Mouse (Mus musculus) forebrain, embryonic 11.5 days (tissue): ENCODE data around the gene Gm9821. TPM values are rescaled to one million over a fixed set of nuclear protein-coding genes. Genes with fewer than 3 reads are reported as not detected.

Experiments used
- ATAC-seq: fragments of 200-750 bp; cut with Nextera tagmentation; replicated peaks from 2 replicates; pipeline ENCODE4 v1.8.0; 2017; ENCODE audit warnings: moderate TSS enrichment; ENCODE audit not compliant: low FRiP score
- DNase-seq: peaks from one replicate; pipeline ENCODE4 v3.0.0-alpha.2; 2017; ENCODE audit warnings: low spot score
- H3K27ac ChIP-seq: fragments of 300-500 bp; sonication (generic); 2 replicates; pipeline ENCODE4 v1.5.1; 2014; ENCODE audit warnings: low read depth, low read length
- H3K27me3 ChIP-seq: fragments of 300-500 bp; sonication (generic); 2 replicates; pipeline ENCODE4 v1.6.1; 2014; ENCODE audit warnings: mild to moderate bottlenecking, low read length, mixed read lengths; ENCODE audit not compliant: control insufficient read depth, insufficient read depth
- H3K36me3 ChIP-seq: fragments of 300-500 bp; sonication (generic); 2 replicates; pipeline ENCODE4 v1.6.1; 2014; ENCODE audit warnings: mild to moderate bottlenecking, low read length, moderate library complexity, mixed read lengths; ENCODE audit not compliant: control insufficient read depth, insufficient read depth
- H3K4me1 ChIP-seq: fragments of 300-500 bp; sonication (generic); replicated peaks from 2 replicates; pipeline ENCODE4 v1.6.1; 2014; ENCODE audit warnings: low read length, mixed read lengths; ENCODE audit not compliant: control insufficient read depth, insufficient read depth
- H3K4me2 ChIP-seq: fragments of 300-500 bp; sonication (generic); 2 replicates; pipeline ENCODE4 v1.6.1; 2014; ENCODE audit warnings: low read depth, mild to moderate bottlenecking, low read length, moderate library complexity, mixed read lengths; ENCODE audit not compliant: severe bottlenecking
- H3K4me3 ChIP-seq: fragments of 300-500 bp; sonication (generic); 2 replicates; pipeline ENCODE4 v1.5.1; 2014; ENCODE audit warnings: low read depth, low read length
- H3K9ac ChIP-seq: fragments of 300-500 bp; sonication (generic); 2 replicates; pipeline ENCODE4 v1.6.1; 2014; ENCODE audit warnings: low read length
- H3K9me3 ChIP-seq: fragments of 300-500 bp; sonication (generic); 2 replicates; pipeline ENCODE4 v1.6.1; 2016; ENCODE audit warnings: low read length, mixed read lengths; ENCODE audit not compliant: control insufficient read depth
- WGBS: fragments of 180-500 bp; shearing (Covaris S2); extraction: QIAGEN DNeasy Blood & Tissue Kit; methylation state at CpG from one replicate; pipeline ENCODE4 v1.1.7; 2014; 5-methylcytosine and 5-hydroxymethylcytosine counted together
- polyA plus RNA-seq: library from polyadenylated mRNA; unstranded; fragments of >200 nt; fragmentation: Nextera tagmentation; extraction: Ambion mirVana; gene quantifications from 2 replicates; pipeline ENCODE4 v1.2.1, GENCODE M21; 2014

Gene Gm9821
- polyA plus RNA-seq, 1 experiment from 2014 or later: 0.90 TPM

DNA sequence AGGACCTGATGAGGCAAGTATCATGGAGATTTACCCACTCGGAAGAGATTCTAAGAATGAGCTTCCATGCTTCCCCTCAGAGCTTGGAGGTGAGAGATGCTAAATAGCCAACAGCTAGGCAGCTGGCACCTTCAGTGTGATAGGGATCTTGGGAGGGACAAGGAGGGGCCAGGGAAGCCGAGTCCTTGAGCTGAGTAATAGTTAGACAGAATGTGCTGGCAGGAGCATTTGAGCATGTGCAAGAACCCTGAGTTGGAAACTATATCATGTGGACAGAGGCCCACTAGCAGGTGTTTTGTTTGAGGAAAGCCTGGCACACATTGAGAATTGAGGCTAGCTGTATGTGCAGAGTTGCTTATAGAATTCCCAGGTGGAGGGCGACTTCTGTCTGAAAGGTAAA, 32.9 kb upstream of the Gm9821 start:
- Histone ChIP-seq H3K4me2 (no peak overlapping the region), H3K9me3 (no peaks in the 10 kb centered on the region), H3K27me3 (no peaks in the 10 kb centered on the region), H3K27ac (no peak overlapping the region), H3K4me1 (no peaks in the 10 kb centered on the region), H3K4me3 (no peak overlapping the region), H3K36me3 (peaks cover 7% of the 10 kb centered on the region; the same call in 1 of the 2 replicates), H3K9ac (no peak overlapping the region)
- WGBS: 86% methylated on average over 3 of the region's 3 CpGs
- ATAC-seq: no peak
- no peak for DNase-seq

DNA sequence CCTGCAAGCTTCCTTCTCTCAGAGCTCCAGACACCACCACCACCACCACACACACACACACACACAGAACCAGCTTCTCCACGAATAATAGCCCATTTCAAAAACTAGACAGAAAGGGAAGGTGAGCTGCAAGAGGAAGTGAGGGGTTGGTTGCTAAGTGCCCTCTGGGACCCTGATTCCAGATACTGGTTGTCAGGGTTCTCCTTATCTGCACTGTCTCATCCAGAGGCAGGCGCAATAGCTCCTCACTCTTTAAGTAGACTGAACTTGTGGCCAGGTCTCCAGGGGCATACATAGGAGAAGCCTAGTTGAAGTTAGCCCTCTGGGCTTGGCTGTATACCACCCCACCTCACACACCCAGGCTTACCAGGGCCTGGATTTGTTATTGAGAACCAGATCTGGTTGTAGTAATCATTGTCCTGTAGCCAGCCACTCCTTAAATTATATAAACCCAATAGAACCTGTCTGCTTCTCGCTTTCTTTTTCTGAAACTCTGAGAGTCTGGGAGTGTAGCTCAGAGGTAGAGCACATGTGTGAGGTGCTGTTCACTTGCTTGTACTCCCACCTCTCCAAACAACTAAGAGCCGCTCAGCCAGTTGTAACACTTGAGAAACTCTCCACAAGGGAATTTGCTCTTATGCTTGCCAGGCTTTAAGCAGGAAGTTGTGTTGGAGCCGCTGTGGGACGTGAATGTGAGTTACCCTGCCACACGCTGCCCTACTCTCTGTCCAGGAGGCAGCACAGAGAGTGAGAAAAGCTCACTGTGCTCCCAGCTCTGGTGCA, 32.0 kb upstream of the Gm9821 start:
- Histone ChIP-seq H3K4me2 (no peak overlapping the region), H3K9ac (no peak overlapping the region), H3K9me3 (no peaks in the 10 kb centered on the region), H3K27me3 (no peaks in the 10 kb centered on the region), H3K4me3 (no peak overlapping the region), H3K27ac (no peak overlapping the region), H3K4me1 (no peaks in the 10 kb centered on the region), H3K36me3 (peaks cover 7% of the 10 kb centered on the region; the same call in 1 of the 2 replicates)
- WGBS: 89% methylated on average over 7 of the region's 7 CpGs
- ATAC-seq (no peak), DNase-seq (no peak)

DNA sequence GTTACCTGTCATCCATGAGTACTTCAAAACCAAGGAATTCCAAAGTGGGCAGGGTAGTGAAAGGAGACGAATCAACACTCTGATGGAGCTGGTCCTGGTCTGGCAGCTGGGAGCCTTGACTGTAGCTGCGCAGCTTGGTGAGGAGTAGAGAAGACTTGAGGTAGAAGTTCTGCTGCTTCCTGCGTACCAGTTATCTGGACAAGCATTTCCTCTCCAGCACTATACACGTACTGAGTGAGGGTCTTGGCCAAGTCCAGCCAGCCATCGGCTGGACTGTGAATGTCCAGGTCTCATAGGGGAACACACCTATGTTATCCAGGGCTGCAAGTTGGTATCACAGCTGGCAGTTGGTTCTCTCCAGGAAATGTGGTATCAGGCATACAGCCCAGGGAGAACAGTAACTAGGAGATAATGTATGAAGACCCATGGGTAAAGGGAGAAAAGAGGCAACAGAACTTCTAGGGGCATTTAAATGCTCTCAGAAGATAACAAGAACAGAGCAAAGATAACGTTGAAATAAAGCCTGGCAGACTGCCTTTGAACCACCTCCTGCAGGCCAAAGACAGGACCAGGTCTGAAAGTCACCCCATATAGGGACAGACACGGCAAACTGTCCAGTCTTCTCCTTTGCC, 29.0 kb upstream of the Gm9821 start:
- no peak overlapping the region for H3K4me3 ChIP-seq
- H3K9me3 ChIP-seq: no peaks in the 10 kb centered on the region
- ATAC-seq: no peak
- no peak overlapping the region for H3K9ac ChIP-seq
- WGBS: 91% methylated on average over 7 of the region's 7 CpGs
- H3K27ac ChIP-seq: no peak overlapping the region
- no peak overlapping the region for H3K4me2 ChIP-seq
- peaks cover 7% of the 10 kb centered on the region; the same call in 1 of the 2 replicates for H3K36me3 ChIP-seq
- no peak for DNase-seq
- peaks cover 15% of the 10 kb centered on the region for H3K27me3 ChIP-seq
- peaks cover 2% of the 10 kb centered on the region; the same call in 1 of the 2 replicates for H3K4me1 ChIP-seq

DNA sequence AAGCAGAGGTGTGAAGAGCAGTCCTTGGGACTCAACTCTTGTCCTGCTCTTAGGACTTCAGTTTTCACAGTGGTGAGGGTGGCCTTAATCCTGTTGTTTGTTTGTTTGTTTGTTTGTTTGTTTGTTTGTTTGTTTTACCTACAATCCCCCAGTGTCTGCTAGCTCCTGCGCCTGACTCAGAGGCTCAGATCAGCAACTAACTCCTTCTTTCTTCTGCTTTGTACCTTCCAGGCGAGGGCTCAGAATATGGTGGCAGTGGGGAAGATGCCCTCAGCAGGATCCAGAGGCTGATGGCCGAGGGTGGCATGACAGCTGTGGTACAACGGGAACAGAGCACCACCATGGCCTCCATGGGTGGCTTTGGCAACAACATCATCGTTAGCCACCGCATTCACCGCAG, 28.4 kb upstream of the Gm9821 start:
- Histone ChIP-seq H3K4me1 (peaks cover 3% of the 10 kb centered on the region; the same call in 1 of the 2 replicates), H3K27me3 (peaks cover 21% of the 10 kb centered on the region), H3K9me3 (no peaks in the 10 kb centered on the region), H3K4me2 (no peak overlapping the region), H3K27ac (no peak overlapping the region), H3K4me3 (no peak overlapping the region), H3K9ac (no peak overlapping the region), H3K36me3 (peaks cover 6% of the 10 kb centered on the region; the same call in 1 of the 2 replicates)
- DNase-seq: no peak
- 90% methylated on average over 7 of the region's 7 CpGs for WGBS
- ATAC-seq: no peak

DNA sequence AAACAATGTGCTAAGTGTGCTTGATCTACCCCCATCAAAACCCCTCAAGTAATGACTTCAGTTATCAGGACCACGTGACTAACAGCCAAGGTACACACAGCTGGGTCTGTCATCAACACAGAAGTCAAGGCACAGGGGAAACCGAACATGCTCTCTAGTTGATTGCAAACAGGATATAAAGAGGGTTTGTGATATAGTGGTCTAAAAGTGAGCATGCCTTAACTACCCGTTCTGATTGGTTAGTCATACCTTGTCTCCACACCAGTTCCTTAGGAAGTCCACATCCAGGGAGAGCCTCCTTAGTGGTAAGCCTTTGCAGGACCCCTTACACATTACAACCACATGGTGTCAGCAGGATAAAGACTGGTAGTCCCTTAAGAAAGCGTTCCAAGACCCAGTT, 25.4 kb upstream of the Gm9821 start:
- Histone ChIP-seq H3K9ac (no peak overlapping the region), H3K27me3 (peaks cover 47% of the 10 kb centered on the region), H3K4me3 (no peak overlapping the region), H3K36me3 (no peaks in the 10 kb centered on the region), H3K4me1 (peaks cover 17% of the 10 kb centered on the region; the same call in 1 of the 2 replicates), H3K9me3 (no peaks in the 10 kb centered on the region), H3K27ac (no peak overlapping the region), H3K4me2 (no peak overlapping the region)
- DNase-seq (no peak), ATAC-seq (no peak)
- WGBS: 77% methylated on average over 4 of the region's 4 CpGs

DNA sequence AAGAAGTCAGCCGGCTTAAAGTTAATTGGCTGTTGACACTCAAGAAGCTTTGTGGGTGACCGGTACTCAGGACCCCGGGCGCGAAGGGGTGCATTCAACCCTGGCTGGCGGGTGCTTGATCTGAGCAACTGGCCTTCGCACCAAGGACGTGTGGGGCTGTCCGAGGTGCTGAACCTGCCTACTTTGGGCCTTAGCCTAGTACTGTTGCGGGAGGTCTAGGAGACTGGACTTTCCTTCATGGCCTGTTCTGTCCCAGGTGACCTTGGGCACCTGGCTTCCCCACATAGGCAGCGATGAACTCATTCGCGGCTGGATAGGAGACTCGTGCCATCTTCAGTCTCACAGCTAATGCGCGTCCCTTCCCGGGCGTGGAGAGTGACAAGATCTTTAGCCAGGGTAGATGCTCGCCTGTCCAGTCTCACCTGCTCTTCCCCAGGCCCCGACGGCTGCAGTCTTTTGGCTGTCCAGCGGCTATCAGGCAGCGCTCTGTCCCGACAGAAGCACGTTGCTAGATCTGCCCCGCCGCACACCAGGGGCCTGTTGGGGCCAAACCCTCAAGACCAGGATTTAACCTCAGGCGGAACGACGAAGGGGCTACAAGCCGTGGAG, 24.2 kb upstream of the Gm9821 start:
- peaks cover 47% of the 10 kb centered on the region for H3K27me3 ChIP-seq
- H3K9ac ChIP-seq: peak overlapping the region; percentile 39; the same call in 1 of the 2 replicates
- peak overlapping the region; percentile 92 for H3K4me2 ChIP-seq
- peak; percentile 74 for DNase-seq
- no peaks in the 10 kb centered on the region for H3K9me3 ChIP-seq
- WGBS: 4% methylated on average over 31 of the region's 31 CpGs
- no peak; the same call in 1 of the 2 replicates for ATAC-seq
- no peaks in the 10 kb centered on the region for H3K36me3 ChIP-seq
- H3K4me3 ChIP-seq: peak overlapping the region; percentile 53
- peaks cover 17% of the 10 kb centered on the region; the same call in 1 of the 2 replicates for H3K4me1 ChIP-seq
- no peak overlapping the region for H3K27ac ChIP-seq

DNA sequence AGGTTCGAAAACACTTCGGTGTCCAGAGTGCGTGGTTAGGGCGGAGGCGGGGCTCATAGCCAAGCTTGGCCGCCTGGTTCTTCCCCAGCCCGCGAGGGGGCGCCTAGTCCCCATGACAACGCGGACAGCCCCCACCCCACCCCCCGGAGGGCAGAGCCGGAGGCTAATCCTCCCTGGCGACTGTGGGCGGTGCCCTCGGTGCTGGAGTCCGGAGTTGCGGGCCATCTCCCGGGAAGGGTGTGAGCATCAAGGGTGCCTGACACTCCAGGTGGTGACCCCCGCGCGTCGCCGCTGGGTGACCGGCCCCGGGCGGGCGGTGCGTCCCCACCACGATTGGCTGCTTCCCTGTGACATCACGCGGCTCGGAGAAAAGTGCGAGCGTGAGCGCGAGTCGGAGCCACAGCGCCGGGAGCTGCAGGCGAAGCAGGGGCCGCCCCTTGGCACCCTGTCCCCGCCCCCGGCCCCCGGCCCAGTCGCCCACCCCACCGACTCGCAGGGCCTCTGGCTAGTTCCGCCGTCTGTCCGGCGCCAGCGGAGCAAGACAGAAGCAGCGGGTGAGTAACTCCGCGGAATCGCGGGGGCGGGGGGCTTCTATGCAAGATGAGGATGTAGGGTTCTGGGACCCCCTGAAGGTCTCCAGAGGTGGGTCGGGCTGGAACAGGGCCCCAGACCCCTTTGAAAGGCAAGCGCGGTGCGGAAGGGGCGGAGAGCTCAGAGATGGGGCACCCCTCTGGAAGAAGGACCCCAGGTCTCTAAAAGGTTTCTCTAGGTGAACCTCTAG, 23.5 kb upstream of the Gm9821 start:
- peak overlapping the region; percentile 92 for H3K4me2 ChIP-seq
- peak overlapping the region; percentile 53 for H3K4me3 ChIP-seq
- WGBS: under 1% methylated on average over 64 of the region's 64 CpGs
- no peak overlapping the region for H3K27ac ChIP-seq
- no peaks in the 10 kb centered on the region for H3K9me3 ChIP-seq
- ATAC-seq: peak; percentile 70
- DNase-seq: peak; percentile 87
- peaks cover 47% of the 10 kb centered on the region for H3K27me3 ChIP-seq
- peaks cover 17% of the 10 kb centered on the region; the same call in 1 of the 2 replicates for H3K4me1 ChIP-seq
- H3K9ac ChIP-seq: peak overlapping the region; percentile 39
- H3K36me3 ChIP-seq: no peaks in the 10 kb centered on the region
